Comparison of ENCODE assay signal across 23 mouse cellular contexts in the genomic region with DNA sequence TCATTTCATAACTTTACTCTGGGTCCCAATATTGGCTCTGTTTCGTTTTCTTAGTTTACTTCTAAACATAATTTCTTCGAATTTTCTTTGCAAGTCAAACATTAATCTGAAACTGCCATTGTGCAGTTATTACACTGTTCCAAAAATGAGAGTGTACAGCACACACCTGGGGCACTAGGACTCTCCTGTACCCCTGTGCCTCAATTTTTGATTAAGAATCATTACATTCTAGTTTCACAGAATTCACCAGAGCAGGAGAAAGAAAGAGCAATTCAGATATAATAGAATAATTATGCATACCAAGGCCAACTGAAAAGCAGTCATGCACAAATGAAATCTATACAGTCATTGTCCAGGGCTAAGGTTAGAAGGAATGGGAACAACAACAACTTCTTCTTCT. TPM values are rescaled to one million over a fixed set of nuclear protein-coding genes. Genes with fewer than 3 reads are reported as not detected.
"Had no signal": no experiment of that assay in that cellular context is flagged by ENCODE, and none has a peak within 500 bp of the region (broad histone marks: within the 10 kb centered on the region; RNA-seq: fewer than 3 reads in every experiment).

No protein-coding gene starts in this region.

- H3K36me3 ChIP-seq: midbrain, embryonic 13.5 days; midbrain, embryonic 15.5 days; neural tube, embryonic 13.5 days; neural tube, embryonic 15.5 days; stomach, embryonic 15.5 days had no signal

- H3K4me2 ChIP-seq: lung, embryonic 14.5 days; midbrain, embryonic 11.5 days; midbrain, embryonic 13.5 days; midbrain, embryonic 15.5 days; neural tube, embryonic 13.5 days; neural tube, embryonic 15.5 days; stomach, embryonic 15.5 days had no signal

- DNase-seq: lung, adult 18-20 months; lung, embryonic 14.5 days; lung, postnatal 10 days; lung, postnatal 36 days; right cerebral cortex, postnatal 14 days; thymus, adult 2 months; thymus, postnatal 25 days; thymus, postnatal 4 days had no signal

- H3K9me3 ChIP-seq: megakaryocyte, embryonic 14.5 days; midbrain, embryonic 13.5 days; midbrain, embryonic 15.5 days; neural tube, embryonic 13.5 days; neural tube, embryonic 15.5 days; stomach, embryonic 15.5 days had no signal

- H3K4me3 ChIP-seq: megakaryocyte, embryonic 14.5 days; midbrain, embryonic 13.5 days; midbrain, embryonic 15.5 days; neural tube, embryonic 13.5 days; neural tube, embryonic 15.5 days; stomach, embryonic 15.5 days had no signal

- H3K27ac ChIP-seq: macrophage; midbrain, embryonic 13.5 days; midbrain, embryonic 15.5 days; neural tube, embryonic 13.5 days; neural tube, embryonic 15.5 days; stomach, embryonic 15.5 days; stomach, postnatal 0 days had no signal

- ATAC-seq: midbrain, embryonic 13.5 days; midbrain, embryonic 15.5 days had no signal

- H3K4me1 ChIP-seq: midbrain, embryonic 13.5 days; midbrain, embryonic 15.5 days; neural tube, embryonic 13.5 days; neural tube, embryonic 15.5 days; stomach, embryonic 15.5 days had no signal

- H3K27me3 ChIP-seq: midbrain, embryonic 13.5 days; midbrain, embryonic 15.5 days; neural tube, embryonic 13.5 days; neural tube, embryonic 15.5 days; stomach, embryonic 15.5 days had no signal

- H3K9ac ChIP-seq: lung, embryonic 14.5 days; midbrain, embryonic 13.5 days; midbrain, embryonic 15.5 days; neural tube, embryonic 13.5 days; neural tube, embryonic 15.5 days; stomach, embryonic 15.5 days had no signal

RNA-seq across cellular contexts. Expression of a gene that starts 37.6 kb away (rescaled TPM):
- polyA plus RNA-seq: liver, embryonic 16.5 days; lung, embryonic 14.5 days; lung, embryonic 16.5 days; macrophage; midbrain, embryonic 11.5 days; midbrain, embryonic 13.5 days; midbrain, embryonic 15.5 days; midbrain, postnatal 0 days; neural tube, embryonic 11.5 days; neural tube, embryonic 13.5 days; neural tube, embryonic 15.5 days; spleen, adult 2 months; stomach, embryonic 15.5 days; stomach, postnatal 0 days; testis, adult 2 months; thymus, adult 2 months had no signal
